8 mouse cellular contexts compared by ENCODE assay signal in genomic region chr7:30090092-30090969, GRCm38 (mm10). TPM values are rescaled to one million over a fixed set of nuclear protein-coding genes. Genes with fewer than 3 reads are reported as not detected.
A peak's percentile ranks its signal among the peaks of the same experiment; 100 is the strongest.
DNase-seq lines count a peak whose midpoint lies in the region; ATAC-seq and TF ChIP-seq lines count a peak whose summit lies in the region.

TSS of gene Gm26920 (minus strand) at chr7:30090410.
TSS of gene Zfp566 (minus strand) at chr7:30090527.

- no peak for TF ChIP-seq CTCF in Patski (IDR thresholded peaks at IDR 0.05)

- H3K27me3 ChIP-seq in Patski = no peaks in the 10 kb centered on the region
- no peaks in the 10 kb centered on the region for H3K27me3 ChIP-seq in hindbrain, embryonic 13.5 days

- H3K4me1 ChIP-seq in hindbrain, embryonic 13.5 days (replicated peaks) = peaks cover 33% of the 10 kb centered on the region

- peak within 1 kb of the TSS; percentile 91 for H3K27ac ChIP-seq in hindbrain, embryonic 13.5 days

- CTCF ChIA-PET in Patski (lab: Charles Lee) = interaction anchor here (2.0 kb wide), 1 partner anchor 78 kb away, joined by 6 read pairs; no protein-coding TSS in a partner anchor

- peak; percentile 79 for DNase-seq in Patski (ENCODE audit: low read depth, low spot score)
- peak; percentile 98 for DNase-seq in cerebellum, postnatal 14 days
- DNase-seq in frontal cortex, postnatal 14 days (ENCODE audit: low spot score in 2 of 2) = peak; percentile 93 to 94
- peak; percentile 89 to 95 for DNase-seq in layer of hippocampus, postnatal 25 days (ENCODE audit: extremely low spot score in 1 of 2, low spot score in 1 of 2)
- peak; percentile 97 for DNase-seq in lung, postnatal 25 days (ENCODE audit: low spot score)
- DNase-seq in retina, embryonic 14.5 days (ENCODE audit: low spot score) = peak; percentile 95
- DNase-seq in thymus, postnatal 4 days = peak; percentile 94

- H3K4me2 ChIP-seq in hindbrain, embryonic 13.5 days = peak within 1 kb of the TSS; percentile 72

- peak; percentile 85 for ATAC-seq in Patski
- peak; percentile 92 for ATAC-seq in hindbrain, embryonic 13.5 days (ENCODE audit: low FRiP score)

- POLR2A ChIA-PET in Patski (lab: Charles Lee) = no interaction called here

- H3K9me3 ChIP-seq in hindbrain, embryonic 13.5 days = no peaks in the 10 kb centered on the region

- peak within 1 kb of the TSS; percentile 75 for H3K9ac ChIP-seq in hindbrain, embryonic 13.5 days

- H3K36me3 ChIP-seq in hindbrain, embryonic 13.5 days = peaks cover 17% of the 10 kb centered on the region

- in situ Hi-C loops in Patski (cut with MboI; ENCODE audit: low pct_unique_long_range_greater_than_20kb) = no loop called here

- WGBS in hindbrain, embryonic 13.5 days = under 1% methylated on average over 40 of the region's 40 CpGs

- H3K4me3 ChIP-seq in hindbrain, embryonic 13.5 days = peak within 1 kb of the TSS; percentile 65

RNA-seq across cellular contexts. Expression of gene Gm26920, which starts in this region (rescaled TPM):
- polyA plus RNA-seq in Patski (2021) = 1.1 TPM
- polyA plus RNA-seq in hindbrain, embryonic 13.5 days (2015; fragmentation: Nextera tagmentation; extraction: Ambion mirVana) = 1.5 and 1.6 TPM in 2 replicates
- total RNA-seq in layer of hippocampus, postnatal 25 days (2021) = 1 to 10 TPM in 1 of 2 experiments, not detected in 1; 2.0 TPM

RNA-seq across cellular contexts. Expression of gene Zfp566, which starts in this region (rescaled TPM):
- 5.3 TPM for polyA plus RNA-seq in Patski (2021)
- polyA plus RNA-seq in hindbrain, embryonic 13.5 days (2015; fragmentation: Nextera tagmentation; extraction: Ambion mirVana) = 19.2 and 19.6 TPM in 2 replicates
- 1 to 10 TPM; 5.3 to 7.1 TPM for total RNA-seq in layer of hippocampus, postnatal 25 days (2021)

Comparison
In these comparisons a context has a peak if more than half of its experiments do, and no peak if none do; other contexts are left out.
1. Peak in every context shown above with its lines: DNase-seq, ATAC-seq, H3K4me3 ChIP-seq and H3K27ac ChIP-seq.